Mouse (Mus musculus) lung, embryonic 16.5 days (tissue): Measurements from ENCODE around the gene Gsdme. TPM values are rescaled to one million over a fixed set of nuclear protein-coding genes. Genes with fewer than 3 reads are reported as not detected.

ENCODE experiments used
- ATAC-seq: fragments of 200-750 bp; cut with Nextera tagmentation; 2 replicates; pipeline ENCODE4 v1.8.0; 2017; ENCODE audit warnings: low read depth, mild to moderate bottlenecking, moderate library complexity
- H3K27ac ChIP-seq: fragments of 300-500 bp; sonication (generic); 2 replicates; pipeline ENCODE4 v1.5.1; 2014; ENCODE audit warnings: mild to moderate bottlenecking, control low read depth, low read length
- H3K27me3 ChIP-seq: fragments of 300-500 bp; sonication (generic); 2 replicates; pipeline ENCODE4 v1.6.1; 2014; ENCODE audit warnings: low read depth, low read length, mixed read lengths; ENCODE audit not compliant: control insufficient read depth, insufficient read depth
- H3K36me3 ChIP-seq: fragments of 300-500 bp; sonication (generic); 2 replicates; pipeline ENCODE4 v1.6.1; 2014; ENCODE audit warnings: low read length; ENCODE audit not compliant: control insufficient read depth, insufficient read depth
- H3K4me1 ChIP-seq: fragments of 300-500 bp; sonication (generic); replicated peaks from 2 replicates; pipeline ENCODE4 v1.6.1; 2014; ENCODE audit warnings: low read length, mixed read lengths; ENCODE audit not compliant: control insufficient read depth, insufficient read depth
- H3K4me2 ChIP-seq: fragments of 300-500 bp; sonication (generic); 2 replicates; pipeline ENCODE4 v1.6.1; 2014; ENCODE audit warnings: low read depth, low read length, control low read depth
- H3K4me3 ChIP-seq: fragments of 300-500 bp; sonication (generic); 2 replicates; pipeline ENCODE4 v1.5.1; 2014; ENCODE audit warnings: mild to moderate bottlenecking, low read length, control low read depth
- H3K9ac ChIP-seq: fragments of 300-500 bp; sonication (generic); 2 replicates; pipeline ENCODE4 v1.6.1; 2014; ENCODE audit warnings: low read length, control low read depth
- H3K9me3 ChIP-seq: fragments of 300-500 bp; sonication (generic); 2 replicates; pipeline ENCODE4 v1.6.1; 2016; ENCODE audit warnings: low read length; ENCODE audit not compliant: control insufficient read depth
- WGBS: fragments of 180-500 bp; shearing (Covaris S2); extraction: QIAGEN DNeasy Blood & Tissue Kit; methylation state at CpG from one replicate; pipeline ENCODE4 v1.1.7; 2014; 5-methylcytosine and 5-hydroxymethylcytosine counted together
- polyA plus RNA-seq: library from polyadenylated mRNA; unstranded; fragments of >200 nt; fragmentation: Nextera tagmentation; extraction: Ambion mirVana; gene quantifications from 2 replicates; pipeline ENCODE4 v1.2.1, GENCODE M21; 2015

Gene Gsdme
- polyA plus RNA-seq, 1 experiment from 2014 or later: 32.0 TPM

DNA sequence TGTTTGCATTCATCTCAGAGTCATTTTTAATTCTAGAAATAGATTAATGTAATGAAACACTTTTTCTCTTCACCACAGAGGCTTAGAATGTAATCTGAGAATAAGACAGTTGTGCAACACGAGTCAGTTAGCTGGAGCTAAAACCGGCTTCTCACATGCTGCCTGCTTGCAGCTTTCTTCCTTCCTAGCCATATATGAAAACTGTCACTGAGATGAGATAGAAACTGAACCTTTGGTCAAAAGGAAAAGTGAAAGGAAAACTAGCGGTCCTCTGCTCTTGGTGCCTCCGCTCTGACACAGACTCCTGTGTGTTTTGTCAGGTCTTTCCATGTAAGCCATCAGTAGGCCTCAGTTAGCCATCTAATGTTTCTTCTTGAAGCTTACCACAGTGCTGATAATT, 75.7 kb downstream of the Gsdme start:
- Histone ChIP-seq H3K9ac (no peak overlapping the region), H3K4me3 (no peak overlapping the region)
- WGBS: 78% methylated on average over 4 of the region's 4 CpGs

DNA sequence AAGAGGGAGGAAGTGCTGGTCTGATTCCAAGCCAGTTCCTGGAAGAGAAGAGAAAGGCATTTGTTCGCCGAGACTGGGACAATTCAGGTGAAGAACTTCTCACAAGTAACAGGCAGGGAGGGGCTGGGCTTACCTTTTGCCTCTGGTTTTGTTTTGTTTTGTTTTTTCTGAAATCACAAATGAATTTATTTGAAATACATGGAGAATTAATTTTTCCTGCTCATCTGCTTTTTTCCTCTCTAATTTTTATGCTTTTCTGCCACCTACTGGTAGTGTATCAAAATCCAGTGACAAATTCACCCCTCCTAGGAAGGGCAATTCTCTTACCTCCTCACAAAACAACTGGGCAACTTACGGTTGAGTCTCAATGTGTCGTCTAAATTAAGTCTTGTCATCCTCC, 83.5 kb downstream of the Gsdme start:
- no peak overlapping the region for H3K4me3 ChIP-seq
- no peak for ATAC-seq
- no peaks in the 10 kb centered on the region for H3K27me3 ChIP-seq
- H3K9me3 ChIP-seq: no peaks in the 10 kb centered on the region
- no peaks in the 10 kb centered on the region for H3K4me1 ChIP-seq
- WGBS: 60% methylated on average over 4 of the region's 4 CpGs
- H3K9ac ChIP-seq: no peak overlapping the region
- no peak overlapping the region for H3K27ac ChIP-seq
- H3K36me3 ChIP-seq: peaks cover 4% of the 10 kb centered on the region; the same call in 1 of the 2 replicates
- H3K4me2 ChIP-seq: no peak overlapping the region

More for the DNA sequence above, 75.7 kb downstream of the Gsdme start:
- Histone ChIP-seq H3K27ac (no peak overlapping the region), H3K27me3 (no peaks in the 10 kb centered on the region), H3K4me1 (no peaks in the 10 kb centered on the region), H3K9me3 (no peaks in the 10 kb centered on the region), H3K4me2 (no peak overlapping the region), H3K36me3 (peaks cover 4% of the 10 kb centered on the region)
- no peak for ATAC-seq

DNA sequence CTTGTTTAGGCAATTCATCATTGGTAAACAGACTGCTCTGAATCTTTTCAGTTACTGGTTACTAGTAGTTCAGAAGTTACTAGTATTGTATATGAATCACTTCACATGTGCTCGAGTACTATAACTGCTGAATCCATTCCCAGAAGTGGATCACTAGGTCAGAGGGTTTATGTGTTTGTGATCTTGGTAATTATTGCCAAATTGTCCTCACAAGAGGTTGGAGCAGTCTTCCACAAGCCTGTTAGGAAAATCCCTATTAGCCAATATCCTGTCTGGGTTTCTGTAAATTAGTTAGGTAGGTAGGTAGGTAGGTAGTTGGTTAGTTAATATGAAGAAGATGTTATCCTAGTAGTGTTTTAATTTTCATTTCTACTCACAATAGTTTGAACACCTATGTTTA, 87.9 kb downstream of the Gsdme start:
- 80% methylated on average over 1 of the region's 1 CpGs for WGBS
- Histone ChIP-seq H3K36me3 (no peaks in the 10 kb centered on the region), H3K9me3 (no peaks in the 10 kb centered on the region), H3K4me2 (no peak overlapping the region), H3K9ac (no peak overlapping the region), H3K27ac (no peak overlapping the region), H3K4me1 (no peaks in the 10 kb centered on the region), H3K4me3 (no peak overlapping the region), H3K27me3 (no peaks in the 10 kb centered on the region)
- ATAC-seq: no peak

DNA sequence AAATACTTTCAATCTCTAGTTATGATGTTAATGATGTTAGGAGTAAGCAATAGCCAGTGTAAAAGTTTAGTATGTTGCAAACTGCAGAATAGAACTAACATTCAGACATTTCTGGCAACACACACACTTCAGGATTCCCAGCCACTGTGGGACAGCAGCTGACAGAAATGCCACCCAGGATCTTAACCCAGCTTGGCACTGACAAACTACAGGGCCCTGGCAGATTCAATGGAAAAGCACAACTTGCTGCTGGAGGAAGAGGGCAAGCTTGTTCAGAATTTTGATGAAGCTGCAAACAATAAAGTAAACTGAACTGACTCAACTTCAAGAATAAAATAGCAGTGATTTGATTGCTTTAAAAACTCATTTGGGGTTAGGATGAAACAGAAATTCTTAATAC, 93.9 kb downstream of the Gsdme start:
- Histone ChIP-seq H3K27me3 (no peaks in the 10 kb centered on the region), H3K36me3 (no peaks in the 10 kb centered on the region), H3K9ac (no peak overlapping the region), H3K4me2 (no peak overlapping the region), H3K27ac (no peak overlapping the region), H3K4me3 (no peak overlapping the region), H3K9me3 (no peaks in the 10 kb centered on the region), H3K4me1 (no peaks in the 10 kb centered on the region)
- ATAC-seq: no peak

DNA sequence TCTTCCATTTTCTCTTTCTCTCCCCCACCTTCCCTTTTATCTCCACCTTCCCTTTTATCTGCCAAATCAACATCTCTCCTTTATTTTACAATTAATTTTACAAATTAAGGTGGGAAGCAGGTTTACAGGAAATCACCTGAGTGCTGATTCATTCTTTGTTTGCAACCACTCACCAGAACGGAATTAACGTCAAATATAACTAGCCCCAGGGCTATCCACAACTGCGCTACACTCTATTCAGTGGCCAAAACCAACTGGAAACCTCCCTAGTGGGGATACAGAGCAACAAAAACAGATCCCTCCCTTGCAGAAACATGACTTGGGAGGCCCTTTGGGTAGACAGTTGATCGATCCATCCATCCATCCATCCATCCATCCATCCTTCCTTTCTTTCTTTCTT, 94.8 kb downstream of the Gsdme start:
- H3K4me1 ChIP-seq: no peaks in the 10 kb centered on the region
- H3K36me3 ChIP-seq: no peaks in the 10 kb centered on the region
- no peaks in the 10 kb centered on the region for H3K9me3 ChIP-seq
- no peak overlapping the region for H3K4me3 ChIP-seq
- 92% methylated on average over 4 of the region's 4 CpGs for WGBS
- no peak overlapping the region for H3K27ac ChIP-seq
- H3K27me3 ChIP-seq: no peaks in the 10 kb centered on the region
- no peak overlapping the region for H3K4me2 ChIP-seq
- ATAC-seq: no peak
- no peak overlapping the region for H3K9ac ChIP-seq

DNA sequence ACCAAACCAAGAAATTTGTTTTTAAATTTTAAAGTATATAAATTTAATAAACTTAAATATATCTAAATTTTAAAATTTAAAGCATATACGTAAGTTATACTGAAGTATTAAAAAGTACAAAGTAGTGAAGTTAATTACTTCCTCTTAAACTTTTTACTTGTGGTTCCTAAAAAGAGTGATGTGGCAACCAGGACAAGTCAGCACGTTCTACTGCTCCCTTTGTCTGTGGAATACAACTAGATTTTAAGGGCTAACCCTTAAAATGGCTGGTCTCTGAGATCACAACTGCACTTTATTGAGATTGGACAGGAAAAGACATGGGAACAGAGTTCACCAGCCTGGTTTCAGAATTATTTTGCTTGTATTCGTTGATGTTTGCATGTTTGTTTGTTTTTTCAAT, 100.6 kb downstream of the Gsdme start:
- no peak overlapping the region for H3K4me2 ChIP-seq
- no peaks in the 10 kb centered on the region for H3K4me1 ChIP-seq
- H3K36me3 ChIP-seq: no peaks in the 10 kb centered on the region
- no peak for ATAC-seq
- H3K9ac ChIP-seq: no peak overlapping the region
- no peaks in the 10 kb centered on the region for H3K9me3 ChIP-seq
- 84% methylated on average over 3 of the region's 3 CpGs for WGBS
- no peaks in the 10 kb centered on the region for H3K27me3 ChIP-seq
- H3K27ac ChIP-seq: no peak overlapping the region
- no peak overlapping the region for H3K4me3 ChIP-seq

DNA sequence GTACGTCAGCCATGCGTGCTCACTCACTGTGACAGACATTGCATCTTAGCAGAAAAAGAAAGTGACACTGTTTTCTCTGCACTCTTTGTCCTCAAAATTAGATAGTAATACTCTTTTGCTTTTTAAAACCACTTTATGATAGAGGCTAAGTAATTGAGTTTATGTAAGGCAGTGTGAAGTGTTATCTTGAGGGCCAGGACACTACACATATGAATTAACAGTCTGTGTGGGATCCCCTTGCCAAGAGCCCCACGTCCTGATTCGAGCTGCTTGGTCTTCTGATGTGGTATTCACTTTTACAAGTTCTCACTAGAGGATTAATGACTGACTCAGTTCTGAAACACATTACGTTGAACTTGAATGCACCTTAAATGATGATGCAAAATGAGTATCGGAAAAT, 103.8 kb downstream of the Gsdme start:
- 85% methylated on average over 6 of the region's 6 CpGs for WGBS
- Histone ChIP-seq H3K9ac (no peak overlapping the region), H3K4me2 (no peak overlapping the region), H3K9me3 (no peaks in the 10 kb centered on the region), H3K4me3 (no peak overlapping the region), H3K27ac (no peak overlapping the region), H3K36me3 (no peaks in the 10 kb centered on the region), H3K27me3 (no peaks in the 10 kb centered on the region), H3K4me1 (peaks cover 2% of the 10 kb centered on the region; the same call in 1 of the 2 replicates)
- ATAC-seq: no peak

DNA sequence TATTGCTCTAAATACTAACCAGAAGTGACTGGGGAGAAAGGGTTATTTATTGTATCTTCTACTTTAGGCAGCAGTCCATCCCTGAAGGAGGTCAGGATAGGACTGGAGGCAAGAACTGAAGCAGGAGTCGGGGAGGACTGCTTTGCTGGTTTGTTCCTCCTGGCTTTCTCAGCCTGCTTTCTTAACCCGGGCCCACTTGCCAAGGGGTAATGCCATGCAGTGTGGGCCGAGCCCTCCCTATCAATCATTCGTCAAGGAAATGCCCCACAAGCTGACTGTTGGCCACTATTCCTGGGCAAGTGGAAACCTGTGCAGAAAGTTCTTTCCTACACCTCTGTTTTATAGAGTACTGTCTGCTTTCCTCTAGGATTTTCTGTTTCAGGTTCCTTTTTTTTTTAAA, 114.3 kb downstream of the Gsdme start:
- WGBS: 75% methylated on average over 4 of the region's 4 CpGs
- Histone ChIP-seq H3K27me3 (no peaks in the 10 kb centered on the region), H3K4me2 (no peak overlapping the region), H3K9me3 (no peaks in the 10 kb centered on the region), H3K4me3 (no peak overlapping the region), H3K4me1 (no peaks in the 10 kb centered on the region), H3K9ac (no peak overlapping the region), H3K36me3 (no peaks in the 10 kb centered on the region), H3K27ac (no peak overlapping the region)
- no peak for ATAC-seq

DNA sequence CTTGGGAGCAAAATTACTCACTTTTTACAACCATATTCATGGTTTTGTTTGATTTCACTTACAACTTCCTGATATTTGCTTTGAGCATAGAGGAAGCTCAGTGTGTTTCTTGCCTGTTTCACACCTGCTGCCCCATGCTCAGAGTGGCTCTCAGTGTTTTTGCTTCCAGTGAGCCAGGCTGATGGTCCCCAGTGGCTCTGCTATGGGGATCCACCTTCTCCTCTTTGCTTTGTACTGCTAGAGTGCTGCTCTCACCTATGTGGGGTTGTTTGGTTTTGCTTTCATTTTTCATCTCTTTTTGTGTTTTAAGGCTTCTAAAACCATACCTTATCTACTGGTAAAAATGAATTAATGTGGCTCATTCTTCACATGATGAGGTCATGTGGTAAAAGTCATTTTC, 117.5 kb downstream of the Gsdme start:
- no peak for ATAC-seq

DNA sequence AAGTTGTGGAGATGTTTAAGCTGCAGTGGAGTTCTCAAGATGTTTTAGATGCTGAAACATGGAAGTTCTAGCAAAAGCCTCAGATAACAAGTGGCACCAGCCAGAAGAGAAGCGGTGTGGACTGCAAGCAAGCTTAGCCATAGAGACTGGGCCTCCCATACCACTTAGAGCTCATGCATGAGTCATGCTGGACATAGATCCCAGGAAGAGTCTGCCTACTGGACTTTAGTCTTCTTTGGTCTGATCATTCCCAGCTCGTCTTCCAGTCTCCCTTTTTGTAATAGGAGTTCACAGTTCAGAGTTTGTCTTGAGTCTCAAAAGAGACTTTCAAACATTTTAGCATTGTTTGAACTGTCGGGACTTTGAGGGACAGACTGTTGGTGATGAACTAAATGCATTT, 124.1 kb downstream of the Gsdme start:
- Histone ChIP-seq H3K4me1 (no peaks in the 10 kb centered on the region), H3K9me3 (no peaks in the 10 kb centered on the region), H3K4me2 (no peak overlapping the region), H3K9ac (no peak overlapping the region), H3K27me3 (no peaks in the 10 kb centered on the region), H3K4me3 (no peak overlapping the region), H3K27ac (no peak overlapping the region), H3K36me3 (no peaks in the 10 kb centered on the region)
- 79% methylated on average over 3 of the region's 3 CpGs for WGBS
- no peak for ATAC-seq

More for the DNA sequence above, 117.5 kb downstream of the Gsdme start:
- Histone ChIP-seq H3K9ac (no peak overlapping the region), H3K27me3 (no peaks in the 10 kb centered on the region), H3K4me2 (no peak overlapping the region), H3K27ac (no peak overlapping the region), H3K4me1 (no peaks in the 10 kb centered on the region), H3K4me3 (no peak overlapping the region), H3K9me3 (no peaks in the 10 kb centered on the region), H3K36me3 (no peaks in the 10 kb centered on the region)
